Mouse (Mus musculus): ENCODE measurements around the gene Magi2. TPM values are rescaled to one million over a fixed set of nuclear protein-coding genes. Genes with fewer than 3 reads are reported as not detected.

The Magi2 gene
- polyA plus RNA-seq, 1 experiment, result 0.48 TPM

DNA sequence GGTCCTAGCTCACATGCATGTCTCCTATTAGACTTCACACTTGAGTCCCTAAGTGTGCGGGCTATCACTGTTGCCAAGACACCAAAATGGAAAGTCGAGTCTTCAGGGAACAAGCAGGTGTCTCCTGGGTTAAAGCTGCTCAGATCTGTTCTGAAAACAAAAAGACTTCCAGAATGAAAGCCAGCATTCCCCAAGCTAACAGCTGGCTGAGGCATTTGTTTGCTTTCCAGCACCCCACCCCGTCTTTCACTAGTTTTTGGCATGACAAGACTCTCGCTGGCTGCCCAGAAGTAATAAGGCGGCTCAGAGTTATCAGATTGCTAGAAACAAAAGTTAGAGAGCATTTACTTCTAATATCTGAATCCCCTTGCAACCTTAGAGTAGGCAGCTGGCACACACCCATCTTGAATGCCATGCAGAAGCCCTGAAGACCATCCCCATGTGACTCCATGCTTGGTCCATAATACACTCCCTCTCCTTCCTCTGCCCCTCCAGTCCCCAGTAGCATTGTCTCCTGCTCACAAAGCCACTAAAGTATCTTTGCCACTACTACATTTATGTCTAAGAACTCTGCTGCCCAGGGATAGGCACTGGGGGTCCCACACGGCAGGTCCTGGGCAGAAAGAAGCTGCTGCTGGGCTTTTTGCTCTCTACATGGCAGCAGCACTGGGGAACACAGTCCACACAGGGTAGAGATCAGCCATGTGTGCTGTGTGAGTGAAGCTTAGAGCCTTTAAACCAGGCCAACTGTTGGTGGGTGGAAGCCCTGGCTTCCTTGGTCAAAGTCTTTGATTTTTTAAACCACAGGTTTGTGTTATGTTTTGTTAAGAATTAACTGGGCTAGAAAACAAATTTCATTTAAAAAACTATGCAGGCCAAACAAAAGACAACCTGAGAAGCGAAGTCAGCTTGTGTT is 1394.0 kb downstream of the Magi2 start:
- no peaks in the 10 kb centered on the region for H3K79me2 ChIP-seq (ENCODE audit: control insufficient read depth, insufficient read depth)
- TF ChIP-seq CEBPB (IDR thresholded peaks at IDR 0.05; ENCODE audit: insufficient read depth, poor library complexity, severe bottlenecking) (no peak), MYOG (IDR thresholded peaks at IDR 0.05; ENCODE audit: control insufficient read depth in 1 of 3, insufficient read depth in 1 of 3, insufficient read length in 2 of 3, low read depth in 2 of 3) (peak in 2 of 3 experiments; percentile 51 to 66), TCF12 (IDR thresholded peaks at IDR 0.05; ENCODE audit: insufficient read depth, poor library complexity, severe bottlenecking) (peak; percentile 39), E2F4 (IDR thresholded peaks at IDR 0.05; ENCODE audit: insufficient read depth) (no peak), REST (IDR thresholded peaks at IDR 0.05; ENCODE audit: insufficient read depth, insufficient read length) (no peak), MYOD1 (IDR thresholded peaks at IDR 0.05; ENCODE audit: control insufficient read depth in 1 of 3, insufficient read length in 2 of 3, low read depth in 2 of 3) (peak in 1 of 3 experiments; percentile 36), TCF3 (IDR thresholded peaks at IDR 0.05; ENCODE audit: insufficient read length, low read depth) (no peak), POLR2A (IDR thresholded peaks at IDR 0.05; ENCODE audit: insufficient read length, low read depth) (no peak)
- no peaks in the 10 kb centered on the region for H3K27me3 ChIP-seq (ENCODE audit: control insufficient read depth, insufficient read depth, insufficient read length)
- no peak overlapping the region for H3ac ChIP-seq (ENCODE audit: control insufficient read depth, insufficient read length)
- no peaks in the 10 kb centered on the region for H3K36me3 ChIP-seq (ENCODE audit: control insufficient read depth, insufficient read depth)
- H3K4me3 ChIP-seq, result no peak overlapping the region
- no peak overlapping the region for H3K4me2 ChIP-seq (ENCODE audit: low read depth)

DNA sequence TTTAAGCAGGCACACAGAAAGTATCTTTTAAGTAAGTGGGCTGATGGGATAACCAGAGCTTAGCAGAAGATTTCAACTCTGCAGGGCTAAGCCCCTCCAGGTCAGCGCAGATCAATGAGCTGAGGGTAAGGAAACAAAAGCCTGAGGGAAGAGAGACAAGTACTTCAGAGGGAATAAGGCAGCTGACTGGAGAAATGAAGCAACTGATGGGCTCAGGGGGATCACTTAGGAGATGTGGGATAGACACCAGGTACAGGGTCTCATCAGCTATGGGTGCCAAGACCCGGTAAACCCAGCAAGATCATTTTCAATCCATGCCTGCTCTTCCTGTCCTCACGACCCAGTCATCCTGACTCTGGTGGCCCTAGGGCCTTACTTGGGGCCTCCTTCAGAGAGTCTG is 1395.6 kb downstream of the Magi2 start:
- H3K27me3 ChIP-seq (ENCODE audit: control insufficient read depth, insufficient read depth, insufficient read length), result no peaks in the 10 kb centered on the region
- no peak overlapping the region for H3ac ChIP-seq (ENCODE audit: control insufficient read depth, insufficient read length)
- H3K36me3 ChIP-seq (ENCODE audit: control insufficient read depth, insufficient read depth), result no peaks in the 10 kb centered on the region
- H3K79me2 ChIP-seq (ENCODE audit: control insufficient read depth, insufficient read depth), result no peaks in the 10 kb centered on the region
- TF ChIP-seq TCF3 (IDR thresholded peaks at IDR 0.05; ENCODE audit: insufficient read length, low read depth) (no peak), USF1 (IDR thresholded peaks at IDR 0.05; ENCODE audit: low read depth) (no peak), MAX (IDR thresholded peaks at IDR 0.05; ENCODE audit: low read depth) (no peak), MYOG (IDR thresholded peaks at IDR 0.05; ENCODE audit: control insufficient read depth in 1 of 3, insufficient read depth in 1 of 3, insufficient read length in 2 of 3, low read depth in 2 of 3) (no peak), CEBPB (IDR thresholded peaks at IDR 0.05; ENCODE audit: insufficient read depth, poor library complexity, severe bottlenecking) (no peak), POLR2AphosphoS2 (IDR thresholded peaks at IDR 0.05; ENCODE audit: insufficient read length, low read depth) (no peak), REST (IDR thresholded peaks at IDR 0.05; ENCODE audit: insufficient read depth, insufficient read length) (no peak), POLR2A (IDR thresholded peaks at IDR 0.05; ENCODE audit: insufficient read length, low read depth) (no peak), SRF (IDR thresholded peaks at IDR 0.05; ENCODE audit: control insufficient read depth, insufficient read length, low read depth) (no peak)
- H3K4me3 ChIP-seq, result no peak overlapping the region
- H3K4me2 ChIP-seq (ENCODE audit: low read depth), result no peak overlapping the region

DNA sequence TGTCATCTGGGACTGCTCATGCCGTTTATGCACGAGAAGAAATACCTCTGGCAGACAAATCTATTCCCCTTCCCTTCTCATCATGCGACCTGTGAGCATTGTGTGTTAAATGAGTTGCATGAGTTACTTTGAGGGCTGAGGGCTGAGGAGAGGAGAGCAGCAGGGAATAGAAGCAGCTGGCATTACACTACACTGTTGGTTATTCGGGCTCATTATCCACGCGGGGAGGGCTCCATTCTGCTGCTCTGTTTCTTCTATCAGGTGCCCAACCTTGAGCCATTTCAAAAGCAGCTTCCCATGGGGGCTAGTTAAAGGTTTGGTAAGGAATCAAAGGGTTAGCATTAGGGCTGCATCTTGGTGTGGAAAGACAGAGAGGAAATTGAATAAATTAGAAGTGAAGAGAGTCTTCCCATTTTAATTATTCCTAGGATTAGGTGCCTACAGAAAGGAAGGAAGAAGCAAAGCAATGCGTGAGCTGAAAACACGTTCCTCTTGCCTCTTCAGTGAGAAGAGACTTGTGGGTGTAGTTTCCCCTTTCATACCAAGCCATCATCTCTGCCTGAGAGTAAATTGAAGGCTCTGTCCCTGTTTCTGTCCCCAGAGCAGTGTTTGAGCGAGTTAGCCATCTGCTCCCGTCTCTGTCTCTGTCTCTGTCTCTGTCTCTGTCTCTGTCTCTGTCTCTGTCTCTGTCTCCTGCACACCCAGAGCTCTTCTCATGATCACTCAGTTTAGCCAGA is 1396.2 kb downstream of the Magi2 start:
- H3K79me2 ChIP-seq (ENCODE audit: control insufficient read depth, insufficient read depth), result no peaks in the 10 kb centered on the region
- no peaks in the 10 kb centered on the region for H3K36me3 ChIP-seq (ENCODE audit: control insufficient read depth, insufficient read depth)
- no peak overlapping the region for H3K4me2 ChIP-seq (ENCODE audit: low read depth)
- no peak overlapping the region for H3ac ChIP-seq (ENCODE audit: control insufficient read depth, insufficient read length)
- no peak for TF ChIP-seq TCF3 (IDR thresholded peaks at IDR 0.05; ENCODE audit: insufficient read length, low read depth)
- TF ChIP-seq SRF (IDR thresholded peaks at IDR 0.05; ENCODE audit: control insufficient read depth, insufficient read length, low read depth), result no peak
- no peak for TF ChIP-seq POLR2A (IDR thresholded peaks at IDR 0.05; ENCODE audit: insufficient read length, low read depth)
- no peak for TF ChIP-seq MYOD1 (IDR thresholded peaks at IDR 0.05; ENCODE audit: control insufficient read depth in 1 of 3, insufficient read length in 2 of 3, low read depth in 2 of 3)
- no peak for TF ChIP-seq MYOG (IDR thresholded peaks at IDR 0.05; ENCODE audit: control insufficient read depth in 1 of 3, insufficient read depth in 1 of 3, insufficient read length in 2 of 3, low read depth in 2 of 3)
- TF ChIP-seq TCF12 (IDR thresholded peaks at IDR 0.05; ENCODE audit: insufficient read depth, poor library complexity, severe bottlenecking), result no peak
- TF ChIP-seq REST (IDR thresholded peaks at IDR 0.05; ENCODE audit: insufficient read depth, insufficient read length), result no peak
- TF ChIP-seq USF1 (IDR thresholded peaks at IDR 0.05; ENCODE audit: low read depth), result no peak
- TF ChIP-seq MAX (IDR thresholded peaks at IDR 0.05; ENCODE audit: low read depth), result no peak
- TF ChIP-seq E2F4 (IDR thresholded peaks at IDR 0.05; ENCODE audit: insufficient read depth), result no peak
- TF ChIP-seq POLR2AphosphoS2 (IDR thresholded peaks at IDR 0.05; ENCODE audit: insufficient read length, low read depth), result no peak
- no peak overlapping the region for H3K4me3 ChIP-seq
- no peaks in the 10 kb centered on the region for H3K27me3 ChIP-seq (ENCODE audit: control insufficient read depth, insufficient read depth, insufficient read length)

DNA sequence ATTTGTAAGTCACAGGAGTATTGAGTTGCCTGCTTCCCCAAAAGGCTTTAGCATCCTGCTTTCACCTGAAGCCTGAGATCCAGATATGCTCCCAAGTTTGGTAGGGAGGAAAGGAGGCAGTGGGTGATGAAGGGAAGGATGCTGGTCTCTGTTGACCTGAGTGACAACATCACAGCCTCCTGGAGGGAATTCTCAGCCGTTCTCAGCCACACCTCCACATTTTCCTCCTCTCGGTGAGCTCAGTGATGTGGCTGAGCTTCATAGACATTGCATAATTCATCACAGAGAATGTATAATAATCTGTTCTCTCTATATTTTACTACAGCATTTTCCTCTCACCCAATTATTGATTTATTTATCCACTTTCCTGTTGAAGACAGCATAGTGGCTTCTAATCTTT is 1398.3 kb downstream of the Magi2 start:
- Histone ChIP-seq H3K4me3 (no peak overlapping the region), H3K27me3 (ENCODE audit: control insufficient read depth, insufficient read depth, insufficient read length) (no peaks in the 10 kb centered on the region), H3K4me2 (ENCODE audit: low read depth) (no peak overlapping the region), H3K36me3 (ENCODE audit: control insufficient read depth, insufficient read depth) (no peaks in the 10 kb centered on the region), H3ac (ENCODE audit: control insufficient read depth, insufficient read length) (no peak overlapping the region), H3K79me2 (ENCODE audit: control insufficient read depth, insufficient read depth) (no peaks in the 10 kb centered on the region)
- no peak for TF ChIP-seq TCF12 (IDR thresholded peaks at IDR 0.05; ENCODE audit: insufficient read depth, poor library complexity, severe bottlenecking)
- no peak for TF ChIP-seq E2F4 (IDR thresholded peaks at IDR 0.05; ENCODE audit: insufficient read depth)
- no peak for TF ChIP-seq MYOD1 (IDR thresholded peaks at IDR 0.05; ENCODE audit: control insufficient read depth in 1 of 3, insufficient read length in 2 of 3, low read depth in 2 of 3)
- TF ChIP-seq SRF (IDR thresholded peaks at IDR 0.05; ENCODE audit: control insufficient read depth, insufficient read length, low read depth), result no peak

All from myocyte (in vitro differentiated cells).